Mouse (Mus musculus): ENCODE data around the gene Ncor1.

- no peak for TF ChIP-seq CTCF (IDR thresholded peaks at IDR 0.05; ENCODE audit: control insufficient read depth, insufficient read depth, insufficient replicate concordance, low read depth, low read length)
- peak; percentile 75 for TF ChIP-seq POLR2A (IDR thresholded peaks at IDR 0.05; ENCODE audit: control insufficient read depth, low read depth, low read length)
These were observed at the start of gene Ncor1, which contains the start of gene Pigl for GRCm38 (mm10) chr11:62458276-62458724.

Data from testis, adult 2 months (tissue).